Mouse (Mus musculus): ENCODE measurements around the gene Engase.

- TF ChIP-seq CTCF (IDR thresholded peaks at IDR 0.05; ENCODE audit: control insufficient read depth, insufficient read depth, insufficient replicate concordance, low read depth, low read length) (no peak), POLR2A (IDR thresholded peaks at IDR 0.05; ENCODE audit: control insufficient read depth, low read depth, low read length) (no peak)
Observed at GRCm38 (mm10) chr11:118427266-118427779, 49.3 kb upstream of the Engase start.

All from testis, adult 2 months (tissue).